Mouse (Mus musculus) ES-Bruce4 (cell line): ENCODE measurements around the gene Sult5a1.

Experiments used
- CTCF ChIP-seq: IDR thresholded peaks from one replicate; pipeline ENCODE4 v1.8.1; 2011; ENCODE audit warnings: low read depth, low read length
- POLR2A ChIP-seq: IDR thresholded peaks from one replicate; pipeline ENCODE4 v1.8.1; 2011; ENCODE audit warnings: low read length; ENCODE audit not compliant: insufficient read depth

DNA sequence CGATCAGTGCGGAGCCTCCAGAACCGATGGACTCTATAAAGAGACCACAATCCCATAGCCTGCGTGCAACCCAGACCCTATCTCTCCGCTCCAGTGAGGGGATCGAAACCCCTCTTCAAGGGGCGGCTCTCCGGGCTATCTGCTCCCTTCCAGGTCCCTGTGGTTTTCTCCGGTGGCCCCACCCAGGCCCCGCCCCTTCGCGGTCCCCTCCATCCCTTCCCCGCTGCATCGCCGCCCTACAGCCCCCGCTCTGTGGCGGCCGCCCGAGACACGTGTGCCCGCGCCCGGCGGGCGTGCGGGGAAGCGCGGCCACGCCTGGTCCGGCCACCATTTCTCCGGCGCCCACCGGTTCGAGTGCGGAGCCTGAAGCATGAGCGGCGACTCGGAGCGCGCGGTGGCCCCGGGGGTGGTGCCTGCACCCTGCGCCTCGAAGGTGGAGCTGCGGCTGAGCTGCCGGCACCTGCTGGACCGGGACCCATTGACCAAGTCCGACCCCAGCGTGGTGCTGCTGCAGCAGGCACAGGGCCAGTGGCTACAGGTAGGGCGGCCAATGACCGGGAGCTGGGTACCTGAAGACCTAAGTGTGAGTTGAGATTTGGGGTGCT, 40.9 kb downstream of the Sult5a1 start, which contains the start of gene Cpne7:
- TF ChIP-seq POLR2A, result no peak
- no peak for TF ChIP-seq CTCF
